Mouse (Mus musculus) heart, embryonic 15.5 days (tissue): Measurements from ENCODE around the gene Prr23a3. TPM values are rescaled to one million over a fixed set of nuclear protein-coding genes. Genes with fewer than 3 reads are reported as not detected.

Source experiments
- ATAC-seq: fragments of 200-750 bp; cut with Nextera tagmentation; replicated peaks from 2 replicates; pipeline ENCODE4 v1.8.0; 2017; ENCODE audit warnings: low read depth, moderate TSS enrichment; ENCODE audit not compliant: insufficient number of reproducible peaks, insufficient read depth, low FRiP score
- H3K27ac ChIP-seq: fragments of 300-500 bp; sonication (generic); 2 replicates; pipeline ENCODE4 v1.5.1; 2015; ENCODE audit warnings: mild to moderate bottlenecking, inconsistent platforms
- H3K27me3 ChIP-seq: fragments of 300-500 bp; sonication (generic); 2 replicates; pipeline ENCODE4 v1.6.1; 2015; ENCODE audit warnings: inconsistent platforms
- H3K36me3 ChIP-seq: fragments of 300-500 bp; sonication (generic); 2 replicates; pipeline ENCODE4 v1.6.1; 2015; ENCODE audit warnings: mild to moderate bottlenecking, inconsistent platforms
- H3K4me1 ChIP-seq: fragments of 300-500 bp; sonication (generic); replicated peaks from 2 replicates; pipeline ENCODE4 v1.6.1; 2015; ENCODE audit warnings: inconsistent platforms
- H3K4me2 ChIP-seq: fragments of 300-500 bp; sonication (generic); 2 replicates; pipeline ENCODE4 v1.6.1; 2015; ENCODE audit warnings: inconsistent platforms, mild to moderate bottlenecking, moderate library complexity
- H3K4me3 ChIP-seq: fragments of 300-500 bp; sonication (generic); 2 replicates; pipeline ENCODE4 v1.5.1; 2015; ENCODE audit warnings: mild to moderate bottlenecking, inconsistent platforms
- H3K9ac ChIP-seq: fragments of 300-500 bp; sonication (generic); 2 replicates; pipeline ENCODE4 v1.6.1; 2015; ENCODE audit warnings: mild to moderate bottlenecking, inconsistent platforms
- H3K9me3 ChIP-seq: fragments of 300-500 bp; sonication (generic); replicated peaks from 2 replicates; pipeline ENCODE4 v1.6.1; 2016; ENCODE audit warnings: inconsistent platforms
- WGBS: fragments of 180-500 bp; shearing (Covaris S2); methylation state at CpG from one replicate; pipeline ENCODE4 v1.1.7; 2015; ENCODE audit warnings: mixed read lengths; 5-methylcytosine and 5-hydroxymethylcytosine counted together
- polyA plus RNA-seq: library from polyadenylated mRNA; unstranded; fragments of >200 nt; fragmentation: Nextera tagmentation; extraction: Ambion mirVana; gene quantifications from 2 replicates; pipeline ENCODE4 v1.2.1, GENCODE M21; 2015

The Prr23a3 gene
- polyA plus RNA-seq, 1 experiment from 2014 or later = not detected

DNA sequence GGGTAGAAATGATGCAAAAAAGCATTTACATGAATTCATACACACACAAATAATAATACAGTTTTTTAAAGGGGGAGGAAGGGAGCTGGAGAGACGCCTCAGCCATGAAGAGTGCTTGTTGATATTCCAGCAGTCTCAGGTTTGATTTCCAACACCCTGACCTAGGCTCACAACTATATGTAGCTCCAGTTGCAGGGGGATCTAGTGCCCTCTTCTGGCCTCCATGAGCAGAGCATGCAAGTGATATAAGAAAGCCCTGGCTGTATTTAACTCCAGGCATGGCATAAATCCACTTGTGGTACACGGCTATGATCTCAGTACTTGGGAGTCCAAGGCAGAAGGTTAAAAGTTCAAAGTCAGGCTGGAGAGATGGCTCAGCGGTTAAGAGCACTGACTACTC is 1.1 kb upstream of the Prr23a3 start:
- Histone ChIP-seq H3K27me3 (peaks cover 17% of the 10 kb centered on the region), H3K36me3 (no peaks in the 10 kb centered on the region), H3K4me3 (no peak overlapping the region), H3K27ac (no peak overlapping the region), H3K4me1 (no peaks in the 10 kb centered on the region), H3K9me3 (no peaks in the 10 kb centered on the region), H3K4me2 (no peak overlapping the region), H3K9ac (no peak overlapping the region)
- ATAC-seq = no peak
- 62% methylated on average over 3 of the region's 3 CpGs for WGBS

DNA sequence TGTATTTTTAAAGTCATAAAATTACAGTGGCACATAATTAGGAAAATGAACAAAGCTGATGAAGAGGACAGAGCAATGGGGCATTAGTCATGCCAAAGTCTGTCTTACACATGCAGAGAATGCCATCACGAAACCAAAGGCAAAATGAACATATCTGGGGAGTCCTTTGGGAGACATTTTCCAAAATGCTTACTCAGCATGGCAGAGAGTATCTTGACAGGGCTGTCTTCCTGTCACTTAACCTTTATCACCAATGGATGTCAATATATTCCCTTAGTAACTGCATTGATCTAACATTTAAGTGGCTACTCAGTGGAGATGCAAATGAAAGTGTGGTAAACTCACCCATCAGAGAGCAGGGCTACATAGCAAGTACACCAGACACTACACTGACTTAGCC is 36.9 kb downstream of the Prr23a3 start:
- Histone ChIP-seq H3K27me3 (no peaks in the 10 kb centered on the region), H3K27ac (no peak overlapping the region), H3K36me3 (no peaks in the 10 kb centered on the region), H3K9ac (no peak overlapping the region), H3K4me3 (no peak overlapping the region), H3K9me3 (peaks cover 9% of the 10 kb centered on the region), H3K4me2 (no peak overlapping the region), H3K4me1 (no peaks in the 10 kb centered on the region)
- whole genome bisulfite sequencing = 64% methylated on average over 1 of the region's 1 CpGs
- ATAC-seq = no peak

DNA sequence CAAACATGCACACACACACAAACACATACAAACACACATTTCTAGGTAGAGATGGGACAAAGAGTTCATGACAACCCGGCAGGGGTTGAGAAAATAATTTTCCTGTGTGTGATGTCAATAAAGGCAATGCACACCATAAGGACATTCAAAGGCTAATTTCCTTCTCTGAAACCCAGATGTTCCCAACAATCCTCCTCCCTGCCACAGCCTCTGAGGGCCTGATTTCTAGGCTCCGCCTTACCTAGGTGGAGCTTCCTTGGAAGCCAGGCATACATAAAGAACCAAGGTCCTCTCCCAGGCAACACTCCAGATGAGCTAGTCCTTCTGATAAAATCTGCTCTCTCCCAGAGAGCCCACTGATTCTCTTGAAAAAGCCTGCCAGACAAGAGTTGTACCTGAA is 38.3 kb downstream of the Prr23a3 start, which contains the start of gene 7420426K07Rik:
TSS of gene 7420426K07Rik (plus strand) at position 301 of the 400 bp plus-strand sequence.
- WGBS = 89% methylated on average over 2 of the region's 2 CpGs
- H3K4me1 ChIP-seq = no peaks in the 10 kb centered on the region
- H3K4me3 ChIP-seq = no peak within 1 kb of the TSS
- H3K27ac ChIP-seq = no peak within 1 kb of the TSS
- H3K9ac ChIP-seq = no peak within 1 kb of the TSS
- no peak for ATAC-seq
- H3K36me3 ChIP-seq = no peaks in the 10 kb centered on the region
- no peaks in the 10 kb centered on the region for H3K9me3 ChIP-seq
- no peak within 1 kb of the TSS for H3K4me2 ChIP-seq
- H3K27me3 ChIP-seq = no peaks in the 10 kb centered on the region

Other genes with a start within 250 kb of the Prr23a3 start
- not detected in 2 replicates for gene Prr23a1, start 22.3 kb upstream of the Prr23a3 start, polyA plus RNA-seq
- not detected in 2 replicates for gene Prr23a2, start 8.3 kb upstream of the Prr23a3 start, polyA plus RNA-seq
- not detected in 2 replicates for gene 7420426K07Rik, start 38.4 kb downstream of the Prr23a3 start, polyA plus RNA-seq
- not detected in 2 replicates for gene Foxl2, start 90.5 kb downstream of the Prr23a3 start, polyA plus RNA-seq
- gene Faim, start 121.6 kb downstream of the Prr23a3 start, polyA plus RNA-seq = 27.3 and 30.6 TPM in 2 replicates
- gene Gm1123, start 170.9 kb downstream of the Prr23a3 start, polyA plus RNA-seq = 0.10 TPM in 1 of 2 replicates, not detected in the other